Mouse (Mus musculus): Measurements from ENCODE around the gene Prss12. TPM values are rescaled to one million over a fixed set of nuclear protein-coding genes. Genes with fewer than 3 reads are reported as not detected.

Prss12 gene
- polyA plus RNA-seq, 1 experiment from 2014 or later: 31.7 TPM

DNA sequence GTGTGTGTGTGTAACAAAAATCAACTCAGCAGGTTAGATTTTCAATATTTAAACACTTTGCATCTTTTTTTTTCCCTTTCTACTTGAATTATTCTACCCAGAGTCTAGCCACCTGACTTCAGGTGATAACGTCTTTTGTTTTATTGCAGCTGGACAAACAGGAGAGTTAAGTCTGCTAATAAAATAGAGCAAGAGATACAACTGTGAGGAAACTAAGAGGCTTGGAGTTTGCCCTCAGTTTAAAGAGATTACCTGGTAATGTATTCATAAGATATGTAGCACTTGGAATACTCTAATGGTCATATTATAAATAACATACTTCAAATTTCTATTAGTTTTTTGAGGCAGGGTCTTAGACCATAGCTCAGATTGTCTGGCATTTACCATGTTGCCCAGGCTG is 9.1 kb upstream of the Prss12 start:
- Histone ChIP-seq H3K9ac (replicated peaks) (no peak overlapping the region), H3K4me3 (replicated peaks) (no peak overlapping the region), H3K4me1 (no peaks in the 10 kb centered on the region; the same call in 1 of the 2 replicates), H3K27ac (replicated peaks) (no peak overlapping the region), H3K36me3 (no peaks in the 10 kb centered on the region), H3K9me3 (replicated peaks) (no peaks in the 10 kb centered on the region), H3K27me3 (replicated peaks) (no peaks in the 10 kb centered on the region), H3K4me2 (no peak overlapping the region)
- 89% methylated on average over 1 of the region's 1 CpGs for WGBS
- no peak for ATAC-seq (ENCODE audit: low FRiP score)

DNA sequence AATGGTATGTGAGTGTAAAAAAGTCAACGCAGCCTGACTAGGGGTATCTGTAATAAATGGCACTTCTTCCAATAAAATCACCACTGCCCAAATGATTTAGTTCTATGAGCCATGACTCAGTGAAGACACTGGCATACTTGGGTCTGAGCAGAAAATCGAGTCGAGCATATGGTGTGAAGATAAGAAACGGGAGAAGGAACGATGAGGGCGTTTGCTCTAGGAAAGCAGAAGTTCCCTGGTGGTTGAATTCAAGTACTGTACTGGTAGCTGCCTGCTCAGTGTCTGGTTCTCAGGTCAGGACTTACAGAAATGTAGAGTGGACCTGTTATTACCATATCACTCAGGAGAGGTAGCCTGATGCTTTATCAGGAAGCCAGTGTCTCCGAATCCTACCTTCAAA is 6.2 kb upstream of the Prss12 start:
- no peak overlapping the region for H3K9ac ChIP-seq (replicated peaks)
- 91% methylated on average over 7 of the region's 7 CpGs for WGBS
- no peaks in the 10 kb centered on the region for H3K36me3 ChIP-seq
- no peak for ATAC-seq (ENCODE audit: low FRiP score)
- H3K4me3 ChIP-seq (replicated peaks): no peak overlapping the region
- H3K4me2 ChIP-seq: no peak overlapping the region
- no peak overlapping the region for H3K27ac ChIP-seq (replicated peaks)
- no peaks in the 10 kb centered on the region; the same call in 1 of the 2 replicates for H3K4me1 ChIP-seq
- H3K27me3 ChIP-seq (replicated peaks): peaks cover 3% of the 10 kb centered on the region; the same call in 1 of the 2 replicates
- H3K9me3 ChIP-seq (replicated peaks): no peaks in the 10 kb centered on the region

DNA sequence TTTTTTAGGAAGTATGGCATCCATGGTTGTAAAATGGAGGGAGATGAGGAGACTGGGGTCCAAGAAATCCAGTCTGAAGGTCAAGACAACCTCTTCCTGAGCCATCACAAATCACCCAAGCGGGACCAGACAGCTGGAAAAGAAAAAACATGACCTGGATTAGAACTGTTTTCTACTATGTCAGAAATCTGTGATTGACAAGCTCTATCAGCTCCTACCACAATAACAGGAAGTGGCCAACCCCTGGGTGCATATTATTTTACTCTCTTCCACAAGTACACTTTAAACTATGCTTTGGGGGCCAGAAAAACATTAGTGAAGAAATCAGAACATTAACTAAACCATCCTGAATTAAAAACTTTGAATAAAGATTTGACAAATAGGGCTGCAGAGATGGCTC is 2.2 kb upstream of the Prss12 start:
- no peaks in the 10 kb centered on the region for H3K36me3 ChIP-seq
- H3K9me3 ChIP-seq (replicated peaks): no peaks in the 10 kb centered on the region
- no peak overlapping the region for H3K9ac ChIP-seq (replicated peaks)
- 82% methylated on average over 1 of the region's 1 CpGs for WGBS
- peaks cover 3% of the 10 kb centered on the region; the same call in 1 of the 2 replicates for H3K27me3 ChIP-seq (replicated peaks)
- no peak overlapping the region for H3K27ac ChIP-seq (replicated peaks)
- H3K4me3 ChIP-seq (replicated peaks): no peak overlapping the region
- no peak for ATAC-seq (ENCODE audit: low FRiP score)
- no peak overlapping the region for H3K4me2 ChIP-seq
- H3K4me1 ChIP-seq: peaks cover 17% of the 10 kb centered on the region

DNA sequence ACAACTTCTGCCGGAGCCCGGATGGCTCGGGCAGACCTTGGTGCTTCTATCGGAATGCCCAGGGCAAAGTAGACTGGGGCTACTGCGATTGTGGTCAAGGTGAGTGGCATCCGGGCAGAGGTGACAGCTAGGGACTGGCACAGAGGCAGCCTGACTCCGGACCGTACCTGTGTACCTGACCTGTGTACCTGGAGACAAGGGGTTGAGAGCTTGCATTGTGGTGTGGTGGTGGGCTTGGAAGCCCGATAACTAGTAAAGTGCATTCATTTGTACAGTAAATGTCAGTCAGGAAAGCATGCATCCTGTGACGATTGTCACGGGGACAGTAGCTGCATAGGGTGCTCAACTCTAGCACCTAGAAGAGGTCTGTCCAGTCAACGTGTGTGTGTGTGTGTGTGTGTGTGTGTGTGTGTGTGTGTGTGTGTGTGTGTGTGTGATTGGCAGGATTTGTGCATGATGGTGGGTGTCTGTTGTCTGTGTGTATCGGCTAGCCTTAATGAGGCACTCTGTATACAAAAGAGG is 886 bp downstream of the Prss12 start:
- Histone ChIP-seq H3K27ac (replicated peaks) (peak overlapping the region; percentile 38), H3K4me1 (peaks cover 17% of the 10 kb centered on the region), H3K36me3 (no peaks in the 10 kb centered on the region), H3K9me3 (replicated peaks) (no peaks in the 10 kb centered on the region), H3K9ac (replicated peaks) (peak overlapping the region; percentile 74), H3K27me3 (replicated peaks) (peaks cover 3% of the 10 kb centered on the region; the same call in 1 of the 2 replicates), H3K4me2 (peak overlapping the region; percentile 98), H3K4me3 (replicated peaks) (peak overlapping the region; percentile 71)
- peak; percentile 67 for ATAC-seq (ENCODE audit: low FRiP score)
- WGBS: 3% methylated on average over 13 of the region's 13 CpGs

DNA sequence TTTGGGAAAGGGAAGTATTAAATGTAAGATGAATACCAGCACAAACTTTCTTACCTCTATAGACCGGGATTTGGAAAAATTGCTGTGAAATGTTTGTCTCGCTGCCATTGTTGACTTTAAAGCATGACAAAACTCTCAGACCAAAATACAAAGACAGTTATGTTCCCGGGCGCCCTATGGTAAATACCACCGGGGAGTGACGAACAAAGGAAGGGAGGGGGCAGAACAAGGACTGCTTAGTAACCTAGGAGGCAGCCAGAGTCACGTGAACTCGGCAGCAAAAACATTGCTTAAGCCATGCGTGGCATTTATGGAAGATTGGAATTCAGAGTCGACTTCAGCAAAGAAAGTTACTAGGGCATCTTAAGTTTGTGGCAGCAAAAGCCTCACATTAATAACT is 1.4 kb downstream of the Prss12 start:
- peak overlapping the region; percentile 71 for H3K4me3 ChIP-seq (replicated peaks)
- H3K4me1 ChIP-seq: peaks cover 17% of the 10 kb centered on the region
- H3K4me2 ChIP-seq: peak overlapping the region; percentile 98
- peak overlapping the region; percentile 38; the same call in 1 of the 2 replicates for H3K27ac ChIP-seq (replicated peaks)
- ATAC-seq (ENCODE audit: low FRiP score): no peak
- no peak overlapping the region for H3K9ac ChIP-seq (replicated peaks)
- H3K27me3 ChIP-seq (replicated peaks): peaks cover 3% of the 10 kb centered on the region; the same call in 1 of the 2 replicates
- H3K9me3 ChIP-seq (replicated peaks): no peaks in the 10 kb centered on the region
- H3K36me3 ChIP-seq: no peaks in the 10 kb centered on the region
- 5% methylated on average over 10 of the region's 10 CpGs for WGBS

DNA sequence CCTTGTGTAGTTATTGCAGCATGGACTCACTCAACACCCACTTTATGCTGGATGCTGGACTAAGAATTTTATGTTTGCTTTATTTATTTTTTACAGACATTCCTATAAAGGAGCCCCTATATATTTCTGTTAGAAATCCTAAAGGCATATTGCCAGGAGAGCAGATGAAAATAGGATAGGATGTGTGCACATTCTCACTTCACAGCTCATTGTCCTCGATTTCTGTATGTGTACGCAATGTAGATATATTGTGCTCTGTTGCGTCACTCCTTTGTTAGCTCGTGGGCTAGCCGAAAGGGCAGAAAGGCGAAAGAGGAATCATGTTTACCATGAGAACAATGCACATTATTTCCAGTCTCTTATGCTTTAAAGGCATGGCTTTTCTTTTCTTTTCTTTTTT is 3.4 kb downstream of the Prss12 start:
- H3K9me3 ChIP-seq (replicated peaks): no peaks in the 10 kb centered on the region
- H3K36me3 ChIP-seq: no peaks in the 10 kb centered on the region
- no peaks in the 10 kb centered on the region for H3K27me3 ChIP-seq (replicated peaks)
- peaks cover 17% of the 10 kb centered on the region for H3K4me1 ChIP-seq
- WGBS: 29% methylated on average over 6 of the region's 6 CpGs
- H3K4me3 ChIP-seq (replicated peaks): no peak overlapping the region
- H3K27ac ChIP-seq (replicated peaks): no peak overlapping the region
- H3K9ac ChIP-seq (replicated peaks): no peak overlapping the region
- ATAC-seq (ENCODE audit: low FRiP score): no peak
- 0 out of 2 replicates have a peak overlapping the region, but pooled peaks have one; percentile 30 for H3K4me2 ChIP-seq

DNA sequence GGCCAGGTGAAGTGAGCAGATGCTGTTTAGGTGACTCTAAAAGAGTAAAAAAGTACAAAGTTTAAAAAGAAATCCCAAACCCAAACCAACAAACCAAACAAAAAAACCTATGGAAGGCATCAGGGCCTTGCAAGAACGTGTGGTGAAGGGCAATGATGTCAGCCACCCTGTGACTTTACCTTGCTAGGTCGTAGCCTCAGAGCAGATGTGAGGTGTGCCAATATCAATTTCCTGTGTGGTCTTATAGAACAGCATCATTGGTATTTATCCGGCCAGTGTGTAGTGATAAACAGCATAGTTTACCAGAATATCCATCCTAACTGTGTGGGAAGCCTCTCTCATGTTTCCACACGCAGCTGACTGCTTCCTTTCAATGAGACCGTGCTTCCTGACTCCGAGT is 6.2 kb downstream of the Prss12 start:
- Histone ChIP-seq H3K4me3 (replicated peaks) (no peak overlapping the region), H3K27ac (replicated peaks) (no peak overlapping the region), H3K9me3 (replicated peaks) (no peaks in the 10 kb centered on the region), H3K36me3 (no peaks in the 10 kb centered on the region), H3K27me3 (replicated peaks) (no peaks in the 10 kb centered on the region), H3K4me1 (peaks cover 4% of the 10 kb centered on the region), H3K4me2 (no peak overlapping the region), H3K9ac (replicated peaks) (no peak overlapping the region)
- ATAC-seq (ENCODE audit: low FRiP score): no peak
- 76% methylated on average over 6 of the region's 6 CpGs for WGBS

DNA sequence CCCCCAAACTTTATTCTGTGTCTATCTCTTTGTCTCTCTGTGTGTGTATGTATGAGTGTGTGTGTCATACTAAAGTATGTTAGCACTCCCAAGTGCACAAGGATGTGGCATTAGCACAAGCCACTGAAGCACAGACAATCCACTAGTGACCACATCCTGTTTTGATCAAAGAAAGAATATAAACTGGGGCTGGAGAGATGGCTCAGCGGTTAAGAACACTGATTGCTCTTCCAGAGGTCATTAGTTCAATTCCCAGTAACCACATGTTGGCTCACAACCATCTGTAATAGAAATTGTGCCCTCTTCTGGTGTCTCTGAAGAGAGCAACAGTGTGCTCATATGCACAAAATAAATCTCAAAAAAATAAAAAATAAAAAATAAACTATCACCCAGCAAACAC is 12.8 kb downstream of the Prss12 start:
- Histone ChIP-seq H3K4me1 (no peaks in the 10 kb centered on the region), H3K4me3 (replicated peaks) (no peak overlapping the region), H3K27me3 (replicated peaks) (no peaks in the 10 kb centered on the region), H3K27ac (replicated peaks) (no peak overlapping the region), H3K4me2 (no peak overlapping the region), H3K9me3 (replicated peaks) (no peaks in the 10 kb centered on the region), H3K36me3 (no peaks in the 10 kb centered on the region), H3K9ac (replicated peaks) (no peak overlapping the region)
- ATAC-seq (ENCODE audit: low FRiP score): no peak
- WGBS: 68% methylated on average over 1 of the region's 1 CpGs

DNA sequence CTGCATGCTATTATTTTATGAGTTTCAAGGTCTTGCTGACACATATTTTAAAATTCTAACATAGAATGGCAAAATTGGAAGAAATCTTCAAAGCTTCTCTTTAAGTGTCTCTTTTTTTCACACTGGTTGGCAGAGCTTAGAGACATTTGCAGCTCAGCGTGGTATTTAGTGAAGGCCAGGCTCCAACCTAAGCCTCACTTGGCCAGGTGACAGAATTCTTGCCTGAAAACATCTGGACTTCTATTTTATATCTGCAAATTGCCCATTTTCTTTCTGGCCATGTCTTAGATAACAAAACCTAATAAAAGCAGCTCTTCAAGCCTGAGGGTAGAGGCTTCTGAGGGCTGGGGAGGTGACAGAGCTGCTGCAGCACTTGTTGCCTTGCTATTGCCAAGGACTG is 13.7 kb downstream of the Prss12 start:
- H3K36me3 ChIP-seq: no peaks in the 10 kb centered on the region
- no peak overlapping the region for H3K4me2 ChIP-seq
- no peaks in the 10 kb centered on the region for H3K9me3 ChIP-seq (replicated peaks)
- WGBS: 69% methylated on average over 1 of the region's 1 CpGs
- no peak overlapping the region for H3K27ac ChIP-seq (replicated peaks)
- no peak overlapping the region for H3K4me3 ChIP-seq (replicated peaks)
- no peaks in the 10 kb centered on the region for H3K27me3 ChIP-seq (replicated peaks)
- ATAC-seq (ENCODE audit: low FRiP score): no peak
- no peak overlapping the region for H3K9ac ChIP-seq (replicated peaks)
- no peaks in the 10 kb centered on the region for H3K4me1 ChIP-seq

DNA sequence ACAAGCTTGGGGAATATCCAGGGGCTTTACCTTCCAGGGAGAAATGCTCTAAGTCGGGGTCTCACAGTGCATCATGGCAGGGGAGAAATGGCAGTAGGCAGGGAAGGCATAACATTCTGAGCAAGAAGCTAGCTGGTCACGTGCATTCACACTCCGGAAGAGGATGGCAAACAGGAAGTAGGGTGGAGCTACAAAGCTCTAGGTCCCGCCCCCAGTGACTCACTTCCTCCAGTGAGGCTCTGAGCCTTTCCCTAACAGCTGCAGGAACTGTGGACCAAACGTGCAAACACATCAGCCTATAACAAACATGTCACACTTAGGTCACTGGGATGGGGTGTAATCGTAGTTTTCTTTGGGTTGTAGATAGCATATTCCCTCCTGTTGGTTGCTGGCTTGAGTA is 15.6 kb downstream of the Prss12 start:
- H3K4me3 ChIP-seq (replicated peaks): no peak overlapping the region
- no peaks in the 10 kb centered on the region for H3K36me3 ChIP-seq
- no peak overlapping the region for H3K27ac ChIP-seq (replicated peaks)
- WGBS: 85% methylated on average over 6 of the region's 6 CpGs
- no peaks in the 10 kb centered on the region for H3K4me1 ChIP-seq
- no peaks in the 10 kb centered on the region for H3K9me3 ChIP-seq (replicated peaks)
- H3K27me3 ChIP-seq (replicated peaks): no peaks in the 10 kb centered on the region
- no peak overlapping the region for H3K9ac ChIP-seq (replicated peaks)
- no peak for ATAC-seq (ENCODE audit: low FRiP score)
- no peak overlapping the region for H3K4me2 ChIP-seq

DNA sequence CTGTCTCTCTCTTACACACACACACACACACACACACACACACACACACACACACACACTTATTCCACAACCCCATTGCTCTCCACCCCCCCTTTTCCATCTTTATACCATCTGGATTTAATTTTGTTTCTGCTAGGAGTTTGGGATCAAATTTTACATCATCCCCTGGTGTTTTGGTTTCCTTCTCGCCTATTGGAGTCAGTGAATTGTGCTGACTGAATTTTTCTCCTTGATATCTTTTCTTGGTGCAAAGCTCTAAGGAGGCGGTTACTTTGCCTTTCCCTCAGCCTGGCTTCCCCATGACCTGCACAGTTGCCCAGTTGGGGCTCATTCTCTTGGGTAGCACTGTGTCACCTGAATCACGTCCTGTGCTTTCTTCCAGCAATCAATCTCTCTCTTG is 30.1 kb downstream of the Prss12 start:
- no peaks in the 10 kb centered on the region for H3K27me3 ChIP-seq (replicated peaks)
- no peak overlapping the region for H3K4me2 ChIP-seq
- no peak for ATAC-seq (ENCODE audit: low FRiP score)
- no peak overlapping the region for H3K9ac ChIP-seq (replicated peaks)
- WGBS: 75% methylated on average over 3 of the region's 3 CpGs
- no peak overlapping the region for H3K4me3 ChIP-seq (replicated peaks)
- no peaks in the 10 kb centered on the region for H3K36me3 ChIP-seq
- H3K4me1 ChIP-seq: no peaks in the 10 kb centered on the region
- H3K27ac ChIP-seq (replicated peaks): no peak overlapping the region
- H3K9me3 ChIP-seq (replicated peaks): no peaks in the 10 kb centered on the region

DNA sequence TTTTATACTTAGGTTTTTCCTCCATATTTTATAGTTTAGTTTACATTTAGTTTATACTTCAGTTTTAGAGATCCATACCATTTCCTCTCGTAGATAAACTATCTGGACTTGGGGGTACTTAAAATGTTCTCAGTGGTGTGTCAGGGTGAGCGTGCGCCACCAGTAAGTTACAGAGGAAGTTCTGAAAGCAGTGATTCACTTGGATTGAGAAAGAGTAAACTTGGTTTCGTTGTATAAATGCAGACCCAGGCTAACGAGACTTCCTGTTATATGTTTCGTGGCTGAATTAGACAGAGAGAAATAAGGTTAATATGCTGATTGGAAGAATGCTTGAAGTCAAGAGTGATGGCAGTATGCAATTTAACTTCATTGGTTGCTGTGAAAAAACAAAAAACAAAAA is 34.6 kb downstream of the Prss12 start:
- Histone ChIP-seq H3K27me3 (replicated peaks) (no peaks in the 10 kb centered on the region), H3K4me2 (no peak overlapping the region), H3K4me3 (replicated peaks) (no peak overlapping the region), H3K36me3 (no peaks in the 10 kb centered on the region), H3K4me1 (no peaks in the 10 kb centered on the region), H3K9ac (replicated peaks) (no peak overlapping the region), H3K9me3 (replicated peaks) (no peaks in the 10 kb centered on the region), H3K27ac (replicated peaks) (no peak overlapping the region)
- 89% methylated on average over 6 of the region's 6 CpGs for WGBS
- no peak for ATAC-seq (ENCODE audit: low FRiP score)

DNA sequence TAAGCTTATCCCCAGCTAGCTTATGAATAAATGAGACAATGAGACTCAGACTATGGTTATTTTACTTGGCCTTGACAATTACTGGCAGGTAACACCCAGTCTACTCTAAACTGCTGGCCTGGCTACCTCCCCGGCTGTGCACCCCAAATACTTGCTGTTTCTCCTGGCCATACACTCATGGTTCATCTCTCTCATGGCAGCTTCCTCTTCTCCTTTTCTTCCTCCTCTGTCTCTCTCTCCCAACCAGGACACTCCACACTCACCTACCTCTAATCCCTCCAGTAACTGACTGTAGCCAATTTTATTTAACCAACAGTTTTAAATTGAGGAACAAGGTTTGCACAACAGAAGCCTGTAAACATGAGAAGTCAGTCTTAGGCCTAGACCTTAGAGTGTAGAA is 45.1 kb downstream of the Prss12 start:
- Histone ChIP-seq H3K4me3 (replicated peaks) (no peak overlapping the region), H3K4me1 (no peaks in the 10 kb centered on the region), H3K36me3 (no peaks in the 10 kb centered on the region), H3K9ac (replicated peaks) (no peak overlapping the region), H3K9me3 (replicated peaks) (no peaks in the 10 kb centered on the region), H3K4me2 (no peak overlapping the region), H3K27me3 (replicated peaks) (no peaks in the 10 kb centered on the region), H3K27ac (replicated peaks) (no peak overlapping the region)
- ATAC-seq (ENCODE audit: low FRiP score): no peak
- WGBS: 100% methylated on average over 1 of the region's 1 CpGs

All from neural tube, embryonic 15.5 days (tissue).